9 mouse cellular contexts compared by ENCODE assay signal in genomic region chr5:135404623-135405022, GRCm38 (mm10). TPM values are rescaled to one million over a fixed set of nuclear protein-coding genes. Genes with fewer than 3 reads are reported as not detected.
A peak's percentile ranks its signal among the peaks of the same experiment; 100 is the strongest.
DNase-seq lines count a peak whose midpoint lies in the region; ATAC-seq and TF ChIP-seq lines count a peak whose summit lies in the region.
"Had no signal": no experiment of that assay in that cellular context is flagged by ENCODE, and none has a peak within 500 bp of the region (broad histone marks: within the 10 kb centered on the region; RNA-seq: fewer than 3 reads in every experiment).

No protein-coding gene starts in this region.

- H3K27ac ChIP-seq in kidney, embryonic 16.5 days (ENCODE audit: low read length) = no peak overlapping the region
- no peak overlapping the region for H3K27ac ChIP-seq in forebrain, embryonic 16.5 days (ENCODE audit: low read length)
- H3K27ac ChIP-seq in midbrain, embryonic 15.5 days = no peak overlapping the region
- no peak overlapping the region for H3K27ac ChIP-seq in heart, adult 2 months
- H3K27ac ChIP-seq: heart, embryonic 13.5 days had no signal

- ATAC-seq in kidney, embryonic 16.5 days (ENCODE audit: low FRiP score, low TSS enrichment) = peak; percentile 46; the same call in 1 of the 2 replicates
- ATAC-seq in forebrain, embryonic 16.5 days = peak; percentile 88
- ATAC-seq in midbrain, embryonic 15.5 days (replicated peaks) = peak; percentile 79

- no peaks in the 10 kb centered on the region for H3K4me1 ChIP-seq in kidney, embryonic 16.5 days (ENCODE audit: insufficient read depth, low read length)
- H3K4me1 ChIP-seq in forebrain, embryonic 16.5 days (replicated peaks; ENCODE audit: control insufficient read depth, insufficient read depth, low read length) = peaks cover 3% of the 10 kb centered on the region; the same call in 1 of the 2 replicates
- peaks cover 5% of the 10 kb centered on the region; the same call in 1 of the 2 replicates for H3K4me1 ChIP-seq in midbrain, embryonic 15.5 days
- H3K4me1 ChIP-seq in heart, adult 2 months (ENCODE audit: control insufficient read depth, insufficient read depth, low read length) = no peaks in the 10 kb centered on the region
- H3K4me1 ChIP-seq: heart, embryonic 13.5 days had no signal

- H3K27me3 ChIP-seq in kidney, embryonic 16.5 days (ENCODE audit: insufficient read depth, low read length) = no peaks in the 10 kb centered on the region
- no peaks in the 10 kb centered on the region for H3K27me3 ChIP-seq in forebrain, embryonic 16.5 days (replicated peaks; ENCODE audit: control insufficient read depth, insufficient read depth, low read length)
- H3K27me3 ChIP-seq in midbrain, embryonic 15.5 days (replicated peaks) = no peaks in the 10 kb centered on the region
- H3K27me3 ChIP-seq in heart, adult 2 months (ENCODE audit: control insufficient read depth, insufficient read depth, low read length) = no peaks in the 10 kb centered on the region
- H3K27me3 ChIP-seq: heart, embryonic 13.5 days had no signal

- TF ChIP-seq CTCF in heart, adult 2 months (IDR thresholded peaks at IDR 0.05) = no peak

- WGBS in kidney, embryonic 16.5 days = 39% methylated on average over 20 of the region's 20 CpGs
- 29% methylated on average over 20 of the region's 20 CpGs for WGBS in forebrain, embryonic 16.5 days
- 25% methylated on average over 20 of the region's 20 CpGs for WGBS in midbrain, embryonic 15.5 days
- WGBS in heart, adult 2 months = 38% methylated on average over 20 of the region's 20 CpGs

- H3K4me2 ChIP-seq in kidney, embryonic 16.5 days (replicated peaks; ENCODE audit: low read depth, low read length) = no peak overlapping the region
- peak overlapping the region; percentile 35 for H3K4me2 ChIP-seq in forebrain, embryonic 16.5 days (ENCODE audit: low read length)
- peak overlapping the region; percentile 38 for H3K4me2 ChIP-seq in midbrain, embryonic 15.5 days
- H3K4me2 ChIP-seq: heart, embryonic 13.5 days had no signal

- intact Hi-C loops in heart, adult 2 months (cut with DNase I) = loop anchor here (5.0 kb wide), 2 partner anchors 143 to 358 kb away; partner anchors contain the start of gene Hip1

- peaks cover 6% of the 10 kb centered on the region for H3K36me3 ChIP-seq in kidney, embryonic 16.5 days (ENCODE audit: insufficient read depth, low read length)
- no peaks in the 10 kb centered on the region for H3K36me3 ChIP-seq in forebrain, embryonic 16.5 days (ENCODE audit: control insufficient read depth, insufficient read depth)
- H3K36me3 ChIP-seq in midbrain, embryonic 15.5 days (replicated peaks) = no peaks in the 10 kb centered on the region; the same call in 1 of the 2 replicates
- no peaks in the 10 kb centered on the region for H3K36me3 ChIP-seq in heart, adult 2 months (ENCODE audit: control insufficient read depth, insufficient read depth, low read length)

- no peak for DNase-seq in kidney, adult 8-10 months
- peak; percentile 41 to 59 for DNase-seq in layer of hippocampus, postnatal 14 days (ENCODE audit: low spot score in 2 of 2)
- no peak for DNase-seq in urinary bladder, adult 18-20 months (ENCODE audit: low spot score in 2 of 2)
- no peak for DNase-seq in heart, adult 2 months
- no peak for DNase-seq in thymus, postnatal 36 days

- no peak for TF ChIP-seq POLR2A in heart, adult 2 months (IDR thresholded peaks at IDR 0.05; ENCODE audit: insufficient read depth, low read depth, low read length)

- no peaks in the 10 kb centered on the region for H3K79me2 ChIP-seq in heart, adult 2 months (replicated peaks; ENCODE audit: control insufficient read depth, insufficient read depth, low read length)

- H3K9me3 ChIP-seq in kidney, embryonic 16.5 days (ENCODE audit: low read length) = no peaks in the 10 kb centered on the region
- no peaks in the 10 kb centered on the region for H3K9me3 ChIP-seq in forebrain, embryonic 16.5 days (ENCODE audit: control insufficient read depth, low read length)
- H3K9me3 ChIP-seq in midbrain, embryonic 15.5 days = no peaks in the 10 kb centered on the region
- H3K9me3 ChIP-seq: heart, embryonic 13.5 days had no signal

- no peak for TF ChIP-seq EP300 in heart, adult 2 months (IDR thresholded peaks at IDR 0.05; ENCODE audit: insufficient read depth, low read depth, low read length)

- no peak overlapping the region for H3K9ac ChIP-seq in kidney, embryonic 16.5 days (replicated peaks; ENCODE audit: low read length)
- H3K9ac ChIP-seq in forebrain, embryonic 16.5 days (replicated peaks; ENCODE audit: low read depth, low read length) = 0 out of 2 replicates have a peak overlapping the region, but pooled peaks have one; percentile 29
- H3K9ac ChIP-seq in midbrain, embryonic 15.5 days = no peak overlapping the region
- H3K9ac ChIP-seq in heart, adult 2 months (ENCODE audit: low read depth, low read length) = no peak overlapping the region
- H3K9ac ChIP-seq: heart, embryonic 13.5 days had no signal

- no peak overlapping the region for H3K4me3 ChIP-seq in kidney, embryonic 16.5 days (ENCODE audit: low read length)
- H3K4me3 ChIP-seq in forebrain, embryonic 16.5 days (replicated peaks; ENCODE audit: low read length) = 0 out of 2 replicates have a peak overlapping the region, but pooled peaks have one; percentile 15
- H3K4me3 ChIP-seq in midbrain, embryonic 15.5 days = peak overlapping the region; percentile 8; the same call in 1 of the 2 replicates
- no peak overlapping the region for H3K4me3 ChIP-seq in heart, adult 2 months
- H3K4me3 ChIP-seq: heart, embryonic 13.5 days had no signal

RNA-seq across cellular contexts. Expression of gene Pom121, which starts 10.3 kb away (rescaled TPM):
- polyA plus RNA-seq in kidney, embryonic 16.5 days (2015; fragmentation: Nextera tagmentation; extraction: Ambion mirVana) = 11.4 and 13.6 TPM in 2 replicates
- 11.4 and 11.7 TPM in 2 replicates for polyA plus RNA-seq in forebrain, embryonic 16.5 days (2015; fragmentation: Nextera tagmentation; extraction: Ambion mirVana)
- 10 to 100 TPM; 46.1 to 48.1 TPM for total RNA-seq in layer of hippocampus, postnatal 14 days (2021)
- 11.4 and 11.8 TPM in 2 replicates for polyA plus RNA-seq in midbrain, embryonic 15.5 days (2015; fragmentation: Nextera tagmentation; extraction: Ambion mirVana)
- 10 to 100 TPM; 12.3 to 13.1 TPM for total RNA-seq in heart, adult 2 months (2021)
- 9.2 and 11.3 TPM in 2 replicates for polyA plus RNA-seq in heart, adult 2 months (2012; rRNA removed)

RNA-seq across cellular contexts. Expression of gene Nsun5, which starts 34.9 kb away (rescaled TPM):
- 40.1 and 40.5 TPM in 2 replicates for polyA plus RNA-seq in kidney, embryonic 16.5 days (2015; fragmentation: Nextera tagmentation; extraction: Ambion mirVana)
- 38.0 and 41.8 TPM in 2 replicates for polyA plus RNA-seq in forebrain, embryonic 16.5 days (2015; fragmentation: Nextera tagmentation; extraction: Ambion mirVana)
- 10 to 100 TPM; 18.8 to 23.9 TPM for total RNA-seq in layer of hippocampus, postnatal 14 days (2021)
- polyA plus RNA-seq in midbrain, embryonic 15.5 days (2015; fragmentation: Nextera tagmentation; extraction: Ambion mirVana) = 35.3 and 37.3 TPM in 2 replicates
- 10 to 100 TPM; 14.1 to 18.3 TPM for total RNA-seq in heart, adult 2 months (2021)
- polyA plus RNA-seq in heart, adult 2 months (2012; rRNA removed) = 21.6 and 25.4 TPM in 2 replicates

RNA-seq across cellular contexts. Expression of gene Trim50, which starts 51.5 kb away (rescaled TPM):
- not detected in 2 replicates for polyA plus RNA-seq in kidney, embryonic 16.5 days (2015; fragmentation: Nextera tagmentation; extraction: Ambion mirVana)
- polyA plus RNA-seq in forebrain, embryonic 16.5 days (2015; fragmentation: Nextera tagmentation; extraction: Ambion mirVana) = not detected in 2 replicates
- total RNA-seq in layer of hippocampus, postnatal 14 days (2021) = not detected
- polyA plus RNA-seq in midbrain, embryonic 15.5 days (2015; fragmentation: Nextera tagmentation; extraction: Ambion mirVana) = not detected in 2 replicates
- under 1 TPM; 0.11 to 0.18 TPM for total RNA-seq in heart, adult 2 months (2021)
- polyA plus RNA-seq in heart, adult 2 months (2012; rRNA removed) = not detected in 2 replicates
- polyA plus RNA-seq: heart, embryonic 13.5 days had no signal

RNA-seq across cellular contexts. Expression of gene Fkbp6, which starts 54.8 kb away (rescaled TPM):
- polyA plus RNA-seq in kidney, embryonic 16.5 days (2015; fragmentation: Nextera tagmentation; extraction: Ambion mirVana) = 0.23 and 0.50 TPM in 2 replicates
- not detected in 2 replicates for polyA plus RNA-seq in forebrain, embryonic 16.5 days (2015; fragmentation: Nextera tagmentation; extraction: Ambion mirVana)
- total RNA-seq in layer of hippocampus, postnatal 14 days (2021) = not detected
- 0.18 TPM in 1 of 2 replicates, not detected in the other for polyA plus RNA-seq in midbrain, embryonic 15.5 days (2015; fragmentation: Nextera tagmentation; extraction: Ambion mirVana)
- total RNA-seq in heart, adult 2 months (2021) = under 1 TPM; 0.31 to 0.41 TPM
- 0.26 TPM in 1 of 2 replicates, not detected in the other for polyA plus RNA-seq in heart, adult 2 months (2012; rRNA removed)

Comparison
In these comparisons a context has a peak if more than half of its experiments do, and no peak if none do; other contexts are left out.
1. H3K4me3 ChIP-seq: peak in forebrain, embryonic 16.5 days (single experiment) and midbrain, embryonic 15.5 days (single experiment); none in kidney, embryonic 16.5 days (single experiment) and heart, adult 2 months (single experiment).
2. DNase-seq: peak in layer of hippocampus, postnatal 14 days (2 of 2); none in kidney, adult 8-10 months (0 of 2), urinary bladder, adult 18-20 months (0 of 2), heart, adult 2 months (0 of 2) and thymus, postnatal 36 days (0 of 2).
3. Peak in every context shown above with its lines, with median percentiles within 50 percentile points of each other: ATAC-seq.